Mouse (Mus musculus) heart, embryonic 15.5 days (tissue): ENCODE measurements around the gene 4930568D16Rik. TPM values are rescaled to one million over a fixed set of nuclear protein-coding genes. Genes with fewer than 3 reads are reported as not detected.

ENCODE experiments used
- ATAC-seq: fragments of 200-750 bp; cut with Nextera tagmentation; replicated peaks from 2 replicates; pipeline ENCODE4 v1.8.0; 2017; ENCODE audit warnings: low read depth, moderate TSS enrichment; ENCODE audit not compliant: insufficient number of reproducible peaks, insufficient read depth, low FRiP score
- H3K27ac ChIP-seq: fragments of 300-500 bp; sonication (generic); 2 replicates; pipeline ENCODE4 v1.5.1; 2015; ENCODE audit warnings: mild to moderate bottlenecking, inconsistent platforms
- H3K27me3 ChIP-seq: fragments of 300-500 bp; sonication (generic); 2 replicates; pipeline ENCODE4 v1.6.1; 2015; ENCODE audit warnings: inconsistent platforms
- H3K36me3 ChIP-seq: fragments of 300-500 bp; sonication (generic); 2 replicates; pipeline ENCODE4 v1.6.1; 2015; ENCODE audit warnings: mild to moderate bottlenecking, inconsistent platforms
- H3K4me1 ChIP-seq: fragments of 300-500 bp; sonication (generic); replicated peaks from 2 replicates; pipeline ENCODE4 v1.6.1; 2015; ENCODE audit warnings: inconsistent platforms
- H3K4me2 ChIP-seq: fragments of 300-500 bp; sonication (generic); 2 replicates; pipeline ENCODE4 v1.6.1; 2015; ENCODE audit warnings: inconsistent platforms, mild to moderate bottlenecking, moderate library complexity
- H3K4me3 ChIP-seq: fragments of 300-500 bp; sonication (generic); 2 replicates; pipeline ENCODE4 v1.5.1; 2015; ENCODE audit warnings: mild to moderate bottlenecking, inconsistent platforms
- H3K9ac ChIP-seq: fragments of 300-500 bp; sonication (generic); 2 replicates; pipeline ENCODE4 v1.6.1; 2015; ENCODE audit warnings: mild to moderate bottlenecking, inconsistent platforms
- H3K9me3 ChIP-seq: fragments of 300-500 bp; sonication (generic); replicated peaks from 2 replicates; pipeline ENCODE4 v1.6.1; 2016; ENCODE audit warnings: inconsistent platforms
- WGBS: fragments of 180-500 bp; shearing (Covaris S2); methylation state at CpG from one replicate; pipeline ENCODE4 v1.1.7; 2015; ENCODE audit warnings: mixed read lengths; 5-methylcytosine and 5-hydroxymethylcytosine counted together
- polyA plus RNA-seq: library from polyadenylated mRNA; unstranded; fragments of >200 nt; fragmentation: Nextera tagmentation; extraction: Ambion mirVana; gene quantifications from 2 replicates; pipeline ENCODE4 v1.2.1, GENCODE M21; 2015

4930568D16Rik gene
- polyA plus RNA-seq, 1 experiment from 2014 or later = not detected

- H3K9ac ChIP-seq = no peak overlapping the region
- H3K4me2 ChIP-seq = no peak overlapping the region
- no peaks in the 10 kb centered on the region for H3K27me3 ChIP-seq
- H3K9me3 ChIP-seq = no peaks in the 10 kb centered on the region
- H3K4me1 ChIP-seq = peaks cover 9% of the 10 kb centered on the region
- H3K36me3 ChIP-seq = peaks cover 15% of the 10 kb centered on the region; the same call in 1 of the 2 replicates
- no peak overlapping the region for H3K27ac ChIP-seq
- 86% methylated on average over 16 of the region's 16 CpGs for WGBS
- no peak for ATAC-seq
- H3K4me3 ChIP-seq = no peak overlapping the region
Measured at GRCm38 (mm10) chr2:35402391-35402790, 34.9 kb upstream of the 4930568D16Rik start.

GRCm38 (mm10) chr2:35400739-35401138 lies 33.2 kb upstream of the 4930568D16Rik start:
- WGBS = 88% methylated on average over 7 of the region's 7 CpGs
- ATAC-seq = no peak

GRCm38 (mm10) chr2:35398184-35398828 lies 30.8 kb upstream of the 4930568D16Rik start:
- Histone ChIP-seq H3K9me3 (no peaks in the 10 kb centered on the region), H3K4me2 (no peak overlapping the region), H3K36me3 (peaks cover 7% of the 10 kb centered on the region; the same call in 1 of the 2 replicates), H3K9ac (no peak overlapping the region), H3K4me1 (peaks cover 13% of the 10 kb centered on the region), H3K4me3 (no peak overlapping the region), H3K27ac (peak overlapping the region; percentile 45), H3K27me3 (no peaks in the 10 kb centered on the region)
- 75% methylated on average over 6 of the region's 6 CpGs for WGBS
- ATAC-seq = no peak; the same call in 1 of the 2 replicates

More at GRCm38 (mm10) chr2:35400739-35401138, 33.2 kb upstream of the 4930568D16Rik start:
- Histone ChIP-seq H3K4me1 (peaks cover 13% of the 10 kb centered on the region), H3K36me3 (peaks cover 10% of the 10 kb centered on the region; the same call in 1 of the 2 replicates), H3K27ac (no peak overlapping the region), H3K9me3 (no peaks in the 10 kb centered on the region), H3K27me3 (no peaks in the 10 kb centered on the region), H3K4me3 (no peak overlapping the region), H3K9ac (no peak overlapping the region), H3K4me2 (no peak overlapping the region)

- Histone ChIP-seq H3K27me3 (no peaks in the 10 kb centered on the region), H3K4me2 (no peak overlapping the region), H3K4me1 (peaks cover 13% of the 10 kb centered on the region), H3K9me3 (no peaks in the 10 kb centered on the region), H3K27ac (peak overlapping the region; percentile 45), H3K36me3 (peaks cover 7% of the 10 kb centered on the region; the same call in 1 of the 2 replicates), H3K4me3 (no peak overlapping the region), H3K9ac (no peak overlapping the region)
- 36% methylated on average over 11 of the region's 11 CpGs for WGBS
- no peak for ATAC-seq
Measured at GRCm38 (mm10) chr2:35397590-35398173, 30.2 kb upstream of the 4930568D16Rik start.

GRCm38 (mm10) chr2:35397096-35397495 lies 29.6 kb upstream of the 4930568D16Rik start, which contains the start of gene 4930402F06Rik:
TSS of gene 4930402F06Rik (minus strand) at chr2:35397175.
- Histone ChIP-seq H3K9ac (no peak within 1 kb of the TSS), H3K36me3 (0 out of 2 replicates have a peak, but pooled peaks cover 4% of the 10 kb centered on the region), H3K27ac (peak within 1 kb of the TSS; percentile 45), H3K27me3 (no peaks in the 10 kb centered on the region), H3K4me1 (peaks cover 13% of the 10 kb centered on the region), H3K4me2 (no peak within 1 kb of the TSS), H3K9me3 (no peaks in the 10 kb centered on the region), H3K4me3 (no peak within 1 kb of the TSS)
- WGBS = 61% methylated on average over 5 of the region's 5 CpGs
- ATAC-seq = no peak

- Histone ChIP-seq H3K4me2 (peak overlapping the region; percentile 37), H3K36me3 (no peaks in the 10 kb centered on the region), H3K27ac (peak overlapping the region; percentile 75), H3K27me3 (no peaks in the 10 kb centered on the region), H3K4me3 (no peak overlapping the region), H3K4me1 (peaks cover 10% of the 10 kb centered on the region), H3K9ac (no peak overlapping the region), H3K9me3 (0 out of 2 replicates have a peak, but pooled peaks cover 3% of the 10 kb centered on the region)
- 41% methylated on average over 9 of the region's 9 CpGs for WGBS
- ATAC-seq = no peak; the same call in 1 of the 2 replicates
Measured at GRCm38 (mm10) chr2:35385441-35385871, 17.9 kb upstream of the 4930568D16Rik start.

- no peak for ATAC-seq
- 65% methylated on average over 9 of the region's 9 CpGs for WGBS
- no peaks in the 10 kb centered on the region for H3K27me3 ChIP-seq
- no peak overlapping the region for H3K9ac ChIP-seq
- H3K36me3 ChIP-seq = no peaks in the 10 kb centered on the region
- H3K27ac ChIP-seq = no peak overlapping the region
- H3K4me2 ChIP-seq = no peak overlapping the region
- 0 out of 2 replicates have a peak, but pooled peaks cover 2% of the 10 kb centered on the region for H3K4me1 ChIP-seq
- no peak overlapping the region for H3K4me3 ChIP-seq
- H3K9me3 ChIP-seq = no peaks in the 10 kb centered on the region
Measured at GRCm38 (mm10) chr2:35379306-35379705, 11.8 kb upstream of the 4930568D16Rik start.

- no peak overlapping the region for H3K4me3 ChIP-seq
- no peak overlapping the region for H3K4me2 ChIP-seq
- no peak overlapping the region for H3K9ac ChIP-seq
- no peaks in the 10 kb centered on the region for H3K27me3 ChIP-seq
- H3K27ac ChIP-seq = no peak overlapping the region
- WGBS = 14% methylated on average over 6 of the region's 6 CpGs
- no peak for ATAC-seq
- H3K4me1 ChIP-seq = 0 out of 2 replicates have a peak, but pooled peaks cover 2% of the 10 kb centered on the region
- no peaks in the 10 kb centered on the region for H3K9me3 ChIP-seq
- no peaks in the 10 kb centered on the region for H3K36me3 ChIP-seq
Measured at GRCm38 (mm10) chr2:35377600-35377999, 10.1 kb upstream of the 4930568D16Rik start.

GRCm38 (mm10) chr2:35373003-35373402 lies 5.5 kb upstream of the 4930568D16Rik start:
- H3K4me3 ChIP-seq = no peak overlapping the region
- no peaks in the 10 kb centered on the region for H3K36me3 ChIP-seq
- no peak overlapping the region for H3K27ac ChIP-seq
- WGBS = 24% methylated on average over 3 of the region's 3 CpGs
- 0 out of 2 replicates have a peak, but pooled peaks cover 2% of the 10 kb centered on the region for H3K4me1 ChIP-seq
- H3K9me3 ChIP-seq = no peaks in the 10 kb centered on the region
- H3K9ac ChIP-seq = no peak overlapping the region
- H3K27me3 ChIP-seq = no peaks in the 10 kb centered on the region
- ATAC-seq = no peak
- no peak overlapping the region for H3K4me2 ChIP-seq

GRCm38 (mm10) chr2:35370686-35371085 lies 3.2 kb upstream of the 4930568D16Rik start:
- no peak for ATAC-seq

GRCm38 (mm10) chr2:35349184-35349583 lies 18.3 kb downstream of the 4930568D16Rik start:
- Histone ChIP-seq H3K36me3 (no peaks in the 10 kb centered on the region), H3K9me3 (no peaks in the 10 kb centered on the region), H3K27me3 (no peaks in the 10 kb centered on the region), H3K9ac (no peak overlapping the region), H3K4me2 (no peak overlapping the region), H3K4me1 (no peaks in the 10 kb centered on the region), H3K27ac (no peak overlapping the region), H3K4me3 (no peak overlapping the region)
- ATAC-seq = no peak
- WGBS = 39% methylated on average over 5 of the region's 5 CpGs

More at GRCm38 (mm10) chr2:35370686-35371085, 3.2 kb upstream of the 4930568D16Rik start:
- Histone ChIP-seq H3K4me2 (no peak overlapping the region), H3K27ac (no peak overlapping the region), H3K9ac (no peak overlapping the region), H3K27me3 (no peaks in the 10 kb centered on the region), H3K4me1 (no peaks in the 10 kb centered on the region), H3K36me3 (no peaks in the 10 kb centered on the region), H3K9me3 (no peaks in the 10 kb centered on the region), H3K4me3 (no peak overlapping the region)
